Mouse (Mus musculus) heart, embryonic 13.5 days (tissue): Measurements from ENCODE around the gene Scgb3a1. TPM values are rescaled to one million over a fixed set of nuclear protein-coding genes. Genes with fewer than 3 reads are reported as not detected.

Experiments used
- ATAC-seq: fragments of 200-750 bp; cut with Nextera tagmentation; 2 replicates; pipeline ENCODE4 v1.8.0; 2017; ENCODE audit warnings: moderate TSS enrichment; ENCODE audit not compliant: insufficient number of reproducible peaks, low FRiP score, low TSS enrichment; ENCODE audit errors: extremely low read depth
- H3K27ac ChIP-seq: fragments of 300-500 bp; sonication (generic); replicated peaks from 2 replicates; pipeline ENCODE4 v1.5.1; 2015; ENCODE audit warnings: moderate library complexity, mild to moderate bottlenecking, inconsistent platforms
- H3K27me3 ChIP-seq: fragments of 300-500 bp; sonication (generic); replicated peaks from 2 replicates; pipeline ENCODE4 v1.6.1; 2015; ENCODE audit warnings: mild to moderate bottlenecking, inconsistent platforms
- H3K36me3 ChIP-seq: fragments of 300-500 bp; sonication (generic); 2 replicates; pipeline ENCODE4 v1.6.1; 2015; ENCODE audit warnings: mild to moderate bottlenecking, inconsistent platforms
- H3K4me1 ChIP-seq: fragments of 300-500 bp; sonication (generic); 2 replicates; pipeline ENCODE4 v1.6.1; 2015; ENCODE audit warnings: inconsistent platforms
- H3K4me2 ChIP-seq: fragments of 300-500 bp; sonication (generic); 2 replicates; pipeline ENCODE4 v1.6.1; 2015; ENCODE audit warnings: inconsistent platforms, mild to moderate bottlenecking, moderate library complexity
- H3K4me3 ChIP-seq: fragments of 300-500 bp; sonication (generic); 2 replicates; pipeline ENCODE4 v1.5.1; 2015; ENCODE audit warnings: moderate library complexity, mild to moderate bottlenecking, inconsistent platforms
- H3K9ac ChIP-seq: fragments of 300-500 bp; sonication (generic); 2 replicates; pipeline ENCODE4 v1.6.1; 2015; ENCODE audit warnings: inconsistent platforms, mild to moderate bottlenecking, moderate library complexity
- H3K9me3 ChIP-seq: fragments of 300-500 bp; sonication (generic); 2 replicates; pipeline ENCODE4 v1.6.1; 2016; ENCODE audit warnings: inconsistent platforms
- WGBS: fragments of 180-500 bp; shearing (Covaris S2); methylation state at CpG from one replicate; pipeline ENCODE4 v1.1.7; 2015; ENCODE audit warnings: mixed read lengths; 5-methylcytosine and 5-hydroxymethylcytosine counted together
- polyA plus RNA-seq: library from polyadenylated mRNA; unstranded; fragments of >200 nt; fragmentation: Nextera tagmentation; extraction: Ambion mirVana; gene quantifications from 2 replicates; pipeline ENCODE4 v1.2.1, GENCODE M21; 2015

Gene Scgb3a1
- polyA plus RNA-seq: 0.44 TPM in 1 of 2 replicates, not detected in the other

GRCm38 (mm10) chr11:49663310-49663709 lies at the start of gene Scgb3a1:
Gene Scgb3a1, plus strand, starts transcription at chr11:49663610.
- no peaks in the 10 kb centered on the region for H3K9me3 ChIP-seq
- no peak for ATAC-seq
- H3K36me3 ChIP-seq: peaks cover 5% of the 10 kb centered on the region
- H3K4me1 ChIP-seq: peaks cover 20% of the 10 kb centered on the region
- no peak within 1 kb of the TSS for H3K9ac ChIP-seq
- H3K27me3 ChIP-seq: no peaks in the 10 kb centered on the region
- no peak within 1 kb of the TSS for H3K27ac ChIP-seq
- 72% methylated on average over 5 of the region's 5 CpGs for WGBS
- H3K4me3 ChIP-seq: no peak within 1 kb of the TSS
- no peak within 1 kb of the TSS for H3K4me2 ChIP-seq

- peaks cover 27% of the 10 kb centered on the region for H3K4me1 ChIP-seq
- no peak overlapping the region for H3K4me2 ChIP-seq
- no peak overlapping the region for H3K9ac ChIP-seq
- no peak overlapping the region for H3K27ac ChIP-seq
- H3K9me3 ChIP-seq: no peaks in the 10 kb centered on the region
- H3K36me3 ChIP-seq: no peaks in the 10 kb centered on the region
- WGBS: 81% methylated on average over 10 of the region's 10 CpGs
- H3K27me3 ChIP-seq: peaks cover 37% of the 10 kb centered on the region
- H3K4me3 ChIP-seq: no peak overlapping the region
- no peak for ATAC-seq
Observed at GRCm38 (mm10) chr11:49615856-49616725, 47.3 kb upstream of the Scgb3a1 start.

- Histone ChIP-seq H3K4me3 (no peak overlapping the region), H3K9ac (no peak overlapping the region), H3K9me3 (no peaks in the 10 kb centered on the region), H3K27me3 (peaks cover 37% of the 10 kb centered on the region), H3K36me3 (no peaks in the 10 kb centered on the region), H3K27ac (no peak overlapping the region), H3K4me1 (peaks cover 10% of the 10 kb centered on the region), H3K4me2 (no peak overlapping the region)
- 54% methylated on average over 8 of the region's 8 CpGs for WGBS
- ATAC-seq: no peak
Observed at GRCm38 (mm10) chr11:49618476-49618875, 44.9 kb upstream of the Scgb3a1 start.

- Histone ChIP-seq H3K9ac (no peak overlapping the region), H3K27me3 (peaks cover 17% of the 10 kb centered on the region), H3K27ac (no peak overlapping the region), H3K9me3 (no peaks in the 10 kb centered on the region), H3K4me1 (peaks cover 6% of the 10 kb centered on the region; the same call in 1 of the 2 replicates), H3K4me3 (no peak overlapping the region), H3K36me3 (no peaks in the 10 kb centered on the region), H3K4me2 (no peak overlapping the region)
- ATAC-seq: no peak
- 73% methylated on average over 5 of the region's 5 CpGs for WGBS
Observed at GRCm38 (mm10) chr11:49621953-49622352, 41.5 kb upstream of the Scgb3a1 start.

- no peak overlapping the region for H3K4me3 ChIP-seq
- peaks cover 9% of the 10 kb centered on the region for H3K27me3 ChIP-seq
- H3K27ac ChIP-seq: no peak overlapping the region
- ATAC-seq: no peak
- H3K4me2 ChIP-seq: no peak overlapping the region
- 65% methylated on average over 3 of the region's 3 CpGs for WGBS
- H3K9ac ChIP-seq: no peak overlapping the region
- H3K36me3 ChIP-seq: 0 out of 2 replicates have a peak, but pooled peaks cover 3% of the 10 kb centered on the region
- no peaks in the 10 kb centered on the region for H3K9me3 ChIP-seq
- H3K4me1 ChIP-seq: no peaks in the 10 kb centered on the region
Observed at GRCm38 (mm10) chr11:49624156-49624555, 39.3 kb upstream of the Scgb3a1 start.

GRCm38 (mm10) chr11:49625863-49626262 lies 37.5 kb upstream of the Scgb3a1 start:
- Histone ChIP-seq H3K27ac (no peak overlapping the region), H3K36me3 (0 out of 2 replicates have a peak, but pooled peaks cover 3% of the 10 kb centered on the region), H3K4me1 (no peaks in the 10 kb centered on the region), H3K27me3 (peaks cover 15% of the 10 kb centered on the region), H3K4me2 (no peak overlapping the region), H3K4me3 (no peak overlapping the region), H3K9me3 (no peaks in the 10 kb centered on the region), H3K9ac (no peak overlapping the region)
- ATAC-seq: no peak
- 60% methylated on average over 15 of the region's 15 CpGs for WGBS

GRCm38 (mm10) chr11:49626748-49627147 lies 36.7 kb upstream of the Scgb3a1 start:
- Histone ChIP-seq H3K36me3 (0 out of 2 replicates have a peak, but pooled peaks cover 3% of the 10 kb centered on the region), H3K27me3 (peaks cover 13% of the 10 kb centered on the region), H3K4me3 (no peak overlapping the region), H3K27ac (no peak overlapping the region), H3K9ac (no peak overlapping the region), H3K9me3 (no peaks in the 10 kb centered on the region), H3K4me2 (no peak overlapping the region), H3K4me1 (peaks cover under 1% of the 10 kb centered on the region; the same call in 1 of the 2 replicates)
- WGBS: 71% methylated on average over 8 of the region's 8 CpGs
- ATAC-seq: no peak

GRCm38 (mm10) chr11:49631154-49631553 lies 32.3 kb upstream of the Scgb3a1 start:
- Histone ChIP-seq H3K4me3 (no peak overlapping the region), H3K4me1 (peaks cover 18% of the 10 kb centered on the region), H3K9me3 (no peaks in the 10 kb centered on the region), H3K4me2 (no peak overlapping the region), H3K27me3 (peaks cover 57% of the 10 kb centered on the region), H3K9ac (no peak overlapping the region), H3K27ac (no peak overlapping the region), H3K36me3 (0 out of 2 replicates have a peak, but pooled peaks cover 3% of the 10 kb centered on the region)
- WGBS: 26% methylated on average over 3 of the region's 3 CpGs
- no peak for ATAC-seq

- 50% methylated on average over 2 of the region's 2 CpGs for WGBS
- no peak overlapping the region for H3K9ac ChIP-seq
- 0 out of 2 replicates have a peak, but pooled peaks cover 3% of the 10 kb centered on the region for H3K36me3 ChIP-seq
- H3K4me1 ChIP-seq: peaks cover 25% of the 10 kb centered on the region
- H3K27me3 ChIP-seq: peaks cover 69% of the 10 kb centered on the region
- no peaks in the 10 kb centered on the region for H3K9me3 ChIP-seq
- no peak overlapping the region for H3K4me2 ChIP-seq
- H3K27ac ChIP-seq: peak overlapping the region; percentile 32; the same call in 1 of the 2 replicates
- ATAC-seq: no peak
- no peak overlapping the region for H3K4me3 ChIP-seq
Observed at GRCm38 (mm10) chr11:49632256-49632655, 31.2 kb upstream of the Scgb3a1 start.

- Histone ChIP-seq H3K36me3 (0 out of 2 replicates have a peak, but pooled peaks cover 3% of the 10 kb centered on the region), H3K4me2 (peak overlapping the region; percentile 55), H3K9me3 (no peaks in the 10 kb centered on the region), H3K9ac (no peak overlapping the region), H3K27me3 (peaks cover 80% of the 10 kb centered on the region), H3K4me1 (peaks cover 25% of the 10 kb centered on the region), H3K27ac (no peak overlapping the region), H3K4me3 (peak overlapping the region; percentile 25)
- WGBS: 25% methylated on average over 22 of the region's 22 CpGs
- ATAC-seq: no peak
Observed at GRCm38 (mm10) chr11:49634101-49634500, 29.3 kb upstream of the Scgb3a1 start.

- Histone ChIP-seq H3K36me3 (peaks cover 8% of the 10 kb centered on the region; the same call in 1 of the 2 replicates), H3K27ac (no peak overlapping the region), H3K9me3 (no peaks in the 10 kb centered on the region), H3K4me3 (no peak overlapping the region), H3K27me3 (peaks cover 74% of the 10 kb centered on the region), H3K9ac (no peak overlapping the region), H3K4me2 (no peak overlapping the region), H3K4me1 (peaks cover 25% of the 10 kb centered on the region)
- ATAC-seq: no peak
- 55% methylated on average over 6 of the region's 6 CpGs for WGBS
Observed at GRCm38 (mm10) chr11:49635671-49636070, 27.7 kb upstream of the Scgb3a1 start.
